8 mouse cellular contexts compared by ENCODE assay signal in the genomic region with DNA sequence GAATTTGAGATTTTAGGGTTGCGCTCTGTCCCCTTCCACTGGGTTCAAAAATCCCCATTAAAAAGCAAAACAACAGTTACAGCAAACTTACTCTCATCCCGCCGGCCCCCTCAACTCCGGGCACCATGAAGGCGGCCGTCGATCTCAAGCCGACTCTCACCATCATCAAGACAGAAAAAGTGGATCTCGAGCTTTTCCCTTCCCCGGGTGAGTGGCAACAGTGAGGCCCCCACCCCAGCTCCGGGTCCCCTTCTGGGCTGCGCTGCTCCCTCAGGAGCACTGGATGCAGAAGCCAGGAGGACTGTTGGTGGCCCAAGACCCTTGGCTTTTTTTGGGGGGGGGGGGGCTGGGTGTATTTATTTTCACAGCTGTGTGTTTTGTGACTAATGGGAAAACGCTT.
DNase-seq lines count a peak whose midpoint lies in the region; ATAC-seq and TF ChIP-seq lines count a peak whose summit lies in the region.

No protein-coding gene starts in this region.

- H3K4me2 ChIP-seq in embryonic facial prominence, embryonic 12.5 days (replicated peaks): peak overlapping the region; percentile 80
- peak overlapping the region; percentile 94 for H3K4me2 ChIP-seq in intestine, embryonic 16.5 days (ENCODE audit: low read depth, low read length)
- H3K4me2 ChIP-seq in neural tube, embryonic 13.5 days: peak overlapping the region; percentile 88

- no peaks in the 10 kb centered on the region for H3K9me3 ChIP-seq in embryonic facial prominence, embryonic 12.5 days
- H3K9me3 ChIP-seq in intestine, embryonic 16.5 days (ENCODE audit: control insufficient read depth, low read length): no peaks in the 10 kb centered on the region
- H3K9me3 ChIP-seq in neural tube, embryonic 13.5 days: no peaks in the 10 kb centered on the region

- peak; percentile 42 for ATAC-seq in embryonic facial prominence, embryonic 12.5 days (ENCODE audit: insufficient number of reproducible peaks, insufficient read depth, low FRiP score, low TSS enrichment)
- ATAC-seq in intestine, embryonic 16.5 days: peak; percentile 52
- ATAC-seq in neural tube, embryonic 13.5 days (ENCODE audit: low read depth): peak; percentile 47

- H3K4me1 ChIP-seq in liver, adult 2 months (ENCODE audit: control insufficient read depth, insufficient read depth, low read length): no peaks in the 10 kb centered on the region
- H3K4me1 ChIP-seq in embryonic facial prominence, embryonic 12.5 days: peaks cover 29% of the 10 kb centered on the region
- H3K4me1 ChIP-seq in intestine, embryonic 16.5 days (ENCODE audit: control insufficient read depth, insufficient read depth, low read length): peaks cover 20% of the 10 kb centered on the region
- H3K4me1 ChIP-seq in neural tube, embryonic 13.5 days (replicated peaks): peaks cover 10% of the 10 kb centered on the region

- 2% methylated on average over 13 of the region's 13 CpGs for WGBS in liver, adult 2 months
- under 1% methylated on average over 13 of the region's 13 CpGs for WGBS in embryonic facial prominence, embryonic 12.5 days
- WGBS in intestine, embryonic 16.5 days: 2% methylated on average over 13 of the region's 13 CpGs
- WGBS in neural tube, embryonic 13.5 days: under 1% methylated on average over 13 of the region's 13 CpGs

- peak overlapping the region; percentile 90 for H3K9ac ChIP-seq in liver, adult 2 months (ENCODE audit: low read depth, low read length)
- H3K9ac ChIP-seq in embryonic facial prominence, embryonic 12.5 days: peak overlapping the region; percentile 69
- peak overlapping the region; percentile 71 for H3K9ac ChIP-seq in intestine, embryonic 16.5 days (ENCODE audit: low read depth, low read length)
- H3K9ac ChIP-seq in neural tube, embryonic 13.5 days: peak overlapping the region; percentile 71

- peaks cover 3% of the 10 kb centered on the region for H3K79me2 ChIP-seq in liver, adult 2 months (ENCODE audit: control insufficient read depth, insufficient read depth, low read length)

- no peak for DNase-seq in liver, adult 2 months (ENCODE audit: extremely low read depth, low read depth, low spot score)
- DNase-seq in liver: no peak
- no peak for DNase-seq in thymus, adult 18-20 months
- DNase-seq in gastrocnemius, adult 8-10 months (ENCODE audit: low spot score in 2 of 2): no peak
- no peak for DNase-seq in ovary, adult 18-20 months (ENCODE audit: low spot score)

- peak overlapping the region; percentile 82 for H3K4me3 ChIP-seq in liver, adult 2 months (ENCODE audit: insufficient read depth, low read depth, low read length)
- peak overlapping the region; percentile 59 for H3K4me3 ChIP-seq in embryonic facial prominence, embryonic 12.5 days
- H3K4me3 ChIP-seq in intestine, embryonic 16.5 days (ENCODE audit: low read length): peak overlapping the region; percentile 58
- peak overlapping the region; percentile 66 for H3K4me3 ChIP-seq in neural tube, embryonic 13.5 days

- TF ChIP-seq CTCF in liver, adult 2 months (IDR thresholded peaks at IDR 0.05; ENCODE audit: low read depth, low read length): no peak

- H3K27me3 ChIP-seq in liver, adult 2 months (ENCODE audit: control insufficient read depth, insufficient read depth, low read length): no peaks in the 10 kb centered on the region
- peaks cover 4% of the 10 kb centered on the region; the same call in 1 of the 2 replicates for H3K27me3 ChIP-seq in embryonic facial prominence, embryonic 12.5 days
- no peaks in the 10 kb centered on the region for H3K27me3 ChIP-seq in intestine, embryonic 16.5 days (replicated peaks; ENCODE audit: control insufficient read depth, insufficient read depth, low read length)
- H3K27me3 ChIP-seq in neural tube, embryonic 13.5 days: peaks cover 86% of the 10 kb centered on the region

- H3K36me3 ChIP-seq in liver, adult 2 months (ENCODE audit: control insufficient read depth, insufficient read depth, low read length): no peaks in the 10 kb centered on the region
- no peaks in the 10 kb centered on the region for H3K36me3 ChIP-seq in embryonic facial prominence, embryonic 12.5 days
- no peaks in the 10 kb centered on the region for H3K36me3 ChIP-seq in intestine, embryonic 16.5 days (ENCODE audit: control insufficient read depth, insufficient read depth, low read length)
- no peaks in the 10 kb centered on the region for H3K36me3 ChIP-seq in neural tube, embryonic 13.5 days

- H3K27ac ChIP-seq in liver, adult 2 months (replicated peaks; ENCODE audit: insufficient read depth, low read depth, low read length): peak overlapping the region; percentile 87
- peak overlapping the region; percentile 92 for H3K27ac ChIP-seq in embryonic facial prominence, embryonic 12.5 days
- H3K27ac ChIP-seq in intestine, embryonic 16.5 days (ENCODE audit: low read length): peak overlapping the region; percentile 78
- peak overlapping the region; percentile 74 for H3K27ac ChIP-seq in neural tube, embryonic 13.5 days (replicated peaks)

- TF ChIP-seq POLR2A in liver, adult 2 months (IDR thresholded peaks at IDR 0.05; ENCODE audit: extremely low read depth, insufficient read depth, low read length): no peak
